Mouse (Mus musculus): ENCODE results near the gene Robo4.

Robo4 gene

DNA sequence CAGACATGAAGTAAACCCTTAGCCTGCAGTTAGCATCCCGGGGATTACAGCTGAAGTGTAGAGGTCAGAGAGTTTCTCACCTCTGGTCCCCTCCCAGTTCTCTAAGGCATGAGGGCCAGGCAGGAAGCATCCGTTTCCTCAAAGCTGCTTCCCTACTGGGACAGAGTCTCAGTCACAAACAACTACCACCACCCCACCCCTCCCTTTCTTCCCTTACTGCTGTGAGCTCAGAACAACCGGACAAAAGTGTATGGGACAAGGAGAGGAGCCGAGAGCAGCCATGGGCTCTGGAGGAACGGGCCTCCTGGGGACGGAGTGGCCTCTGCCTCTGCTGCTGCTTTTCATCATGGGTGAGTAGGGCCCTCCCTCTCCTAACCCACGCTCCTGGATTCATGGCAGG lies at the start of gene Robo4:
Robo4 (plus strand) TSS at position 96 of the 400 bp plus-strand sequence.
- no peak for DNase-seq (ENCODE audit: low spot score)

DNA sequence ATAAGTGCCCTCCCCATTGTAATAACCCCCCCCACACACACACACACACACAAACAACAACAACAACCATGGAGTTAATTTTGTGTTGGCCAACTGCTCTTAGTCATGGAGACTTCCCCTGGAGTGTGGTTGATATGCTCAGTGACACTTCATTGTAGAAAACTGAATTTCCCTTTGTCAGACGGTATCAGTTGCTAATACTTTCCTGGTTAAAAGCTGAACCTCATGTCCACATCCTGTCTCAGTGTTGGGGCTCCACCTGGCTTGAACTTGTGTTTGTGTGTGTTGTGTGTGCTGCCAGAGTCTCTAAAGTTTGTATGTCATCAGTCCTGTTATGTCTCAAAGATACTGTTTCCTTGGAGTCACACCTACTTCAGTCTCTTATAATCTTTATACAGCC lies 47.2 kb upstream of the Robo4 start:
- no peak for DNase-seq (ENCODE audit: low spot score)

DNA sequence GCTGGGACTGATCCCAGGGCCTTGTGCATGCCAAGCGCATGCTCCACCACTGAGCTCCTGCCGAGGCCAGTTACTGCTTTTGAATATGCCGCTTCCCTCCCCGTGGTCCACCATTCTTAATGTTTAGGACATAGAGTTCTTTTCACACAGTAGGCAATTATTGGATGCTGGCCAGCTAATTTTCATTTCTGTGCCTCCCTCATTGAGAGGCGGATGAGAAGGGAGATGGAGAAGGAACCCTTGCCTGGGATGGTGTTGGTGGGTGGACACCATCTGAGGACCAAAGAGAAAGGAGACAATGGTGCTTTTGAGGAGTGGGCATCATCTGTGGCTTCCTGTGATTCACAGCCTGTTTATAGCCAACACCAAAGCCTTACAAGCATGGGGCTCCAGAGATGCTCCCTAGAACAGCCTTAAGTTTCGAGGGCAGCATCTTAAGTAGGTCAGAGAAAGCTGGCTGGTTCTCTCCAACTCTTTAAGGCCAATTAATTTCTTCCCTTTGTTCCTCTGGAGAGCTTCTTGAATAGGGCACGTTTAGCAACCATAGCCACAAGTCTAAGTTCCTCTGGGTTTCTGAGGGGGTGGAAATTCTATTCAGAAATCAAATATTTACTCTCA lies 42.9 kb upstream of the Robo4 start:
- no peak for DNase-seq (ENCODE audit: low spot score)

DNA sequence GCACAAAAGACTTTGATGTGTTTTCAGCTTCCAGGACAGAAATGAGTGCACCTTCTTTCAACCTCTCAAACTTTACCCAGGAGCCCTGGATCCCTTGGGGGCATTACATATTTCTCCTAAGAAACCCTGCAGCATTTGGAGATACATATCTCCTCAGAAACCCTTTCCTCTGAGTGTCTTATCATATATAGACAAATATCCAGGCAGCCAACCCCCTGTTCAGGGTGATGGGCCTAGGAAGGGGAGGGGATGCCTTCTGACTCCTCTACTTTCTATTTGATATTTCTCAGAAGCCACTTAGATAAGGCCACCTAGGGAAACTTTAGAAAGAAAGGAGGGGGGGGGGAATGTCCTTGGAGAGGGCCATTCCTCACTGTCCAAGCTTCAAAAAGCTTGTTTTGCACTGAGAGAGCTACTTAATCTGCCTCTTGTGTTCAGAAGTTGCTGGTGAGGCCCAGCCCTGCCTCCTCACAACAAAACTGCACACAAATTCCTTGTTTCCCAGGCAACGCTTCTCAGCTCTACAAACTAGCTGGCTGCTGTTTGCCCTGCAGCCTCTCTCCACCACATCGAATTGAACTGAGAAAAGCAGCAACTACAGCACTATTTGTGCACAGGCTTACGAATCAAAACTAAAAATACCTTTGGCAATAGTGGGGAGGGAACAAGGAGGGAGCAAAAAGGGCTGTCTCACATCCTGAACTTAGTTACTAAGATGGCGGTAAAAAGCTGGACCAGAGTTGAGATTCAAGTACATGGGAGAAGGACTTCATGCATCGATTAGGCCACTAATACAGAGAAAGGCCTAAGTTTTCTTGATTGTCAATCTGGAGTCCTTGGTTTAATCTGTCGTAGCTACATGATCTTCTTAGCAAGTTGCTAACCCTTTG lies 42.1 kb upstream of the Robo4 start:
- no peak for DNase-seq (ENCODE audit: low spot score)

DNA sequence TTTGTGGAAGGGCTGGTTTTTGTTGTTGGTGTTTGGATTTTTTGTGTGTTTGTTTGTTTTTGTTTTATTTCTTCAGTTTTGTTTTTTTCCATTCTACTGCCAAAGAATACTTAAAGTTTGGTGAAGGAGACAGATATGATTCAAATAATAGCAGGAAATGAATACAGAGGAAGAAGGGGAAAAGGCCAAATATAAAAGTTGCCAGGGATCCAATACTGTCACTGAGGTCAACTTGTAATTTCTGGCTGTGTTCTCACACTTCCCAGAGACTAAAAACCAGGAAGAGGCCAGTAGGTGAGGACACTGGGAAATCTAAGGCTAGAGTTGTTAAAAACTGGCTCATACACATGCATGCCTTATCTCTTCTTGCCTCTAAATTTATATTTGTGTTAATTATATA lies 39.6 kb upstream of the Robo4 start:
- no peak for DNase-seq (ENCODE audit: low spot score)

DNA sequence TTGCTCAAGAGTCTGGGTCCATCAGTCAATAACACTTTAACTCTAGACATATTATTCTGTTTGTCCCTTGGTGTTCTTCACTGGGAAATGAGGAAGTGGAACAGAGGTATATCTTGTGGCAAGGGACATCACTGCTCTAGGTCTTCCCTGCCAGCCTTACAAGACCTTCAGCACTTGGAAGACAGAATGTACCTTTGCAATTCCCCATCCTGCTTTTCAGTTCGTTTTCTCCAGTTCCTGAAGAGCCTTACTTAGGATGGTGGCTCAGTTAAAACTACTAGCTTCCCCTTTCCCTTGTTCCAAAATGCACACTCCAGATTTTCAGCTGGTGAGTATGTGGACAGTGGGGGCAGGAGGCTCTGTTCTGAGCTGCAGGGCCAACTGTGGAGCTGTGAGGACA lies 38.8 kb upstream of the Robo4 start:
- DNase-seq (ENCODE audit: low spot score), result no peak

DNA sequence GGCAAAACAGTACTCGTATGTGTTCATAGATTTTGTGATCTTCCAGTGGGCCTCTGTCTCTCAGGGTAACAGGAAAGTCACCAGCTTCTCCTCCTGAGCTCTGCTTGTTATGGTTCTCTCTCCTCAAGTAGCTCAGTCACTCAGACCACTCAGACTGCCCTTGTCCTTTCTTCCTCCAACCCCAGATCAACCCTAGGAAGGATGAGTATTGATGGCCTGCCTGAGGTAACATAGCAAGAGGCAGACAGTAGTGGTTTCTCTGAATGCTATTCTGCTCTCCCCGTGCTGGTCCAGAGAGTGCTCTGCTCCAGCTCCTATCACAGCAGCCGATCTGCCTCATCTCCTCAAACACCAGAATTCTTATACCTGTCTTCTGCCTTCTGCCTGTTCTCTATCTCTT lies 38.1 kb upstream of the Robo4 start:
- no peak for DNase-seq (ENCODE audit: low spot score)

DNA sequence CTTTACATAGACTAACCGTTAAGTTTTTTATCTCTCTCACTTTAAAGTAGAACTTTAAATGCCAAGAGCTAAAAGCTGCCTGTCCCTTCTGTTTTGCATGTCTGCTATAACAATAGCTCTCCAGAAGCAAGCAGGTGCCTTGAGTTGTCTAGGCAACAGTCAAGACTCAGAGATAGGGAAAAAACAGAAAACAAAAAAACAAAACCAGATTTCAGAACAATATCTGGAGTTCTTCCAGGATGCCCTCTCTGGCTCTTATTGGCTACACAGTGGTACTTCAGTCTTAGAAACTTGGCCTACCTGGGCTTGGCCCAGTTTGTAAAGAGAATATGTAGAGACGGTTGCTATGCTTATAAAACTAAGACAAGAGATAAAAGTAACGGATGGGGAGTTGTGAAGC lies 37.3 kb upstream of the Robo4 start:
- no peak for DNase-seq (ENCODE audit: low spot score)

DNA sequence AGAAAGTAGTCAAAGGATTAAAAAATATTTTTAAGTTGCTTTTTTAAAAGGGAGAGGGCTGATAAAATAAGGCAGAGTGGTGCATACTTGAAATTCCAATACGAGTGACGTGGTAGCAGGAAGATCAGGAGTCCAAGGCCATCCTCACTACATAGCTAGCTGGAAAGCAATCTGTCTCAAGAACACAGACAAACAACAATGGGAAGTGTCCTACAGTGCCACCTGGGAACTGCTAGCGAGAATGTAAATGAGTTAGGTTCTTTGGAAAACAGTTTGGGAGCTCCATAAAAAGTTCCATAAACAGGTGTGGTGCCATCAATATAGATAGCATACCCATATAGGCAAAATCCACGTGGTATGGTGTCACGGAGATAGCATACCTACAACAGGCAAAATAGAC lies 36.0 kb upstream of the Robo4 start:
- no peak for DNase-seq (ENCODE audit: low spot score)

DNA sequence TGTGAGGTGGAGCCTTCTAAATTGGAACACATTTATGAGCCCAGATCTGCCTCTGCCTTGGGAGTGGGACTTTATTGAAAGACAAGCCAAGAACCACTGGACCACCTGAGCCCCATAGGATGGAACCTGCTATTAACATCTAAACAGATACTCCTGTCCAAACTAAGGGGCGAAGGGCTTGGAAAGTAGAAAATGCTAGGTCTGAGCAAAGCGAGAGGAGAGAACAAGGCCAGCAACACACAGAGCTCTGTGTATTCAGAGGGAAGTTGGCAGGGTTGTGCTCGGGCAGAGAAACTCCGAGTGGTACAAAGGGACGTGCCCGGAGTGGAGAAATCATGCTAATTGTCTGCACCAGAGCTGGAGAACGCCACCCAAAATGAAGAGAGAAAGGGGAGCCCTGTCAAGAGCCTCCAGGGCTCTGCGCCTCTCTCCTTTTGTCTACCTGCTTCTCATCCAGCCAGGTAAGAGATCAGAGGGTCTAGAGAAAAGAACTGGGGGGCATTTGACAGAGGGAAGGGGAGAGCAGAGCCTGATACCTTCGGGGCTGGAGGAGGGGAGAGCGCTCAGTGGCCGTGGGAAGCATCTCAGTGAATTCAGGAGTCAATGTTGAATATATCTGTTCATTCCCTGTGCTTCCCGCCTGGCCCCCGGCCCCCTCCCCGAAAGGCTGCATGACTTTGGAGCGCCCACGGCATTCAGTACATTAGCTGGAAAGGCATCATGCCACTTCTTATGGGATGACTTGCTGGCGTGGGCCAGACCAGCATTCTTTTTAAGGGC lies 34.2 kb upstream of the Robo4 start, which contains the start of gene Hepacam:
Hepacam (plus strand) TSS at position 51 of the 780 bp plus-strand sequence.
- no peak for DNase-seq (ENCODE audit: low spot score)

DNA sequence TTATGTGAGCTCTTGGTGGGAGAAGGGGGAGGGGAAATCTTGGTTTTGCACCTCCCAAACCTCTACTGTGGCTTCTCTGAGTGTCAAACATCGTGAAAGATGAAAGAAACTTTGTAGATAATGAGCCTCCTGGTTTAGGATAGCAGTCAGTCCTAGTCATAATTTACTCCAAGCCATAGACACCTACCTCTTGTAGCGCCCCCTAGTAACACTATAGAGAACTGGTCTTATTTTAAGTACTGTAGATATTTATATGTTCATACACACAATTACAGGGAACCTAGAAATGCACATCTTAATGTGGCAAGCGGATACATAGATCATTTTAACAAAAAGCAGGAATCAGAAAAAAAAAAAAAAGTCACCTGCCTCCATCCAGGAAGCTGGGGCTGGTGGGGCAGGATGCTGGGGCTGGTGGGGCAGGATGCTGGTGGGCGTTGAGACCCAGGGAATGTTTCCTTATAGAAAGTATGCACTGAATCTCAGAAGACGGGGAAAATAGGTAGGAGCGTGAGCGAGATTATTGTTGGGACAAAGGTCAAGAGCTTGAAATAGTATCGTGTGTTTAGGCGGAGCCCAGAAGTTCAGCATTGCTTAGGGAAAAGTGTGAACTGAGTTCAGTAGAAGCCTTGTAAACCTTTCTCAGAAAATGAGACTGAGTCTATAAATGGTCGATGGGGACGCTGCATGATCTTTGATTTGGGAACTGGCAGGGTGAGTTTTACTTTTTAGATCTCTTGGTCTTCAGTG lies 33.4 kb upstream of the Robo4 start:
- no peak for DNase-seq (ENCODE audit: low spot score)

DNA sequence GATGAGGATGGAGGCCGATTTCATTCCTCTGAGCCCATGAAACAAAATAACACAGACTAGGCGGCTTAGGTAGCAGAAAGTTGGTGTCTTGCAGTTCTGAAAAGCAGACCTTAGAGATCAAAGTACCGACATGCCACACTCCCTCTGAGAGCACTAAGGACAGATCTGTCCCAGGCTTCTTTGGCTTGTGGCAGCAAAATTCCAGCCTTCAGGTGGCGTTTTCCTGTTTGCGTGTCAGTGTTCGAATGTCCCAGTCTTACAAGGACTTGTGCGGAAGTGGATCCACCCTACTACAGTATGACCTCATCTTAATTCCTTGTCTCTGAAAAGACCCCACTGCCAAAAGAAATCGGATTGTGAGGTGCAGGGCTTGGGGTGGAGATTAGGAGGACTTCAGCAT lies 32.8 kb upstream of the Robo4 start:
- DNase-seq (ENCODE audit: low spot score), result no peak

DNA sequence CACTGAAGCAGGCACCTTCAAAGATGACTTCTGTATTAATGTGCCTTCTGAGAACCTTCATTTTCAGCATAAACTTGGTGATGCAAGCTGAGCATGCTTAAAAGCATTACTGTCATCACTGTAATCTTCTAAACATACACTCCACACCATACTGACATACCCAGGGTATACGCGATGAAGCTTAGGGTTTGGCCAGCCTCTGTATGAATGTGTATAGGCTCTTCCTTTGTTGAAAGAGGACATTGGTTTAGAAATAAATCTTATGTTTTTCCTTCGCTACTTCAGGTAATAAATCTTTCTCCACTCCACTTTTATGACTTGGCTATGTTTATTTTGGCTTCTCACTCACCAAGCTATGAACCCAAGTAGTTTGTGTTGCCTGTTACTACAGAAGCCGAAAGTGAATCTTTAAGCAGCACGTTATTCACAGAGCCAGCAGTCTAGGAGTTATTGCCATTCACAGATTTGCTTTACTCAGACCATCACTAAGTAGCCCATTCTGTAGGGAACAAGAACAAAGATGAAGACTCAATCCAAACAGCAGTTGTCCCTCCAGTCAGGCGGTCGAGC lies 30.4 kb upstream of the Robo4 start:
- no peak for DNase-seq (ENCODE audit: low spot score)

DNA sequence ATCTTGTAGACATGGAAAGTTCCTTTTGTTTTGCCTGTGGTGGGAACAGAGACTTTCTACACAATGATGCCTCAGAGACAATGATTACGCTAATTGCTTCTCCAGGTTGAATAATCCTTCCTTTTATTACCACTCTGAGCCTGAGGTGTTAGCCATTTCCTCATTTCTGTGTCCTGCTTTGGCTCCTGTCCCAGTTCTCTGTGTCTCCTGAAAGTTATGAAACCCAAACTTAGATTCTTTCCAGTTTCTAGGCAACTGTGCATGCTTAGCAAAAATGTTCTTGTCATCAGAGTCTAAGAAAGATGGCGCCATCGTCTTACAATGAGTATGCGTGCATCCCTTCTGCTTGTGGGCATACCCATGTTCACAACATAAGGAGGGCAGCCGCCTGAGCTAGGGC lies 26.0 kb upstream of the Robo4 start:
- DNase-seq (ENCODE audit: low spot score), result no peak

DNA sequence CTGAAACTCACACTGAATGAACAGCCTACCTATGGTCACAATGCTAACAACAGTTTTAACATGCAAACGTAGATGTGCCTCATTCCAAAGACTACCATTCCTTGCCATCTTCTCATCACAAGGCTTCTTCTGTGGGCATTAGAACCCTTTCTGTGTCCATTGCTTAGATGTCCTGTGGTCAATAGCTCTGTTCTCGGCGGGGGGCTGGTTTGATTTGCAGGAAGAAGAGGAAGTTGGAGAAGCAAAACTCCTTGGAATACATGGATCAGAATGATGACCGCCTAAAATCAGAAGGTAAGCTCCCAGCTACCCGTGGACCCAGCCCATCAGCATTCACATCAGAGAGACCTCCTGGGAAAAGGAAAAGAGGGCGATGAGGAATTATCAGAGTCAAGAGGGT lies 18.5 kb upstream of the Robo4 start:
- DNase-seq (ENCODE audit: low spot score), result no peak

DNA sequence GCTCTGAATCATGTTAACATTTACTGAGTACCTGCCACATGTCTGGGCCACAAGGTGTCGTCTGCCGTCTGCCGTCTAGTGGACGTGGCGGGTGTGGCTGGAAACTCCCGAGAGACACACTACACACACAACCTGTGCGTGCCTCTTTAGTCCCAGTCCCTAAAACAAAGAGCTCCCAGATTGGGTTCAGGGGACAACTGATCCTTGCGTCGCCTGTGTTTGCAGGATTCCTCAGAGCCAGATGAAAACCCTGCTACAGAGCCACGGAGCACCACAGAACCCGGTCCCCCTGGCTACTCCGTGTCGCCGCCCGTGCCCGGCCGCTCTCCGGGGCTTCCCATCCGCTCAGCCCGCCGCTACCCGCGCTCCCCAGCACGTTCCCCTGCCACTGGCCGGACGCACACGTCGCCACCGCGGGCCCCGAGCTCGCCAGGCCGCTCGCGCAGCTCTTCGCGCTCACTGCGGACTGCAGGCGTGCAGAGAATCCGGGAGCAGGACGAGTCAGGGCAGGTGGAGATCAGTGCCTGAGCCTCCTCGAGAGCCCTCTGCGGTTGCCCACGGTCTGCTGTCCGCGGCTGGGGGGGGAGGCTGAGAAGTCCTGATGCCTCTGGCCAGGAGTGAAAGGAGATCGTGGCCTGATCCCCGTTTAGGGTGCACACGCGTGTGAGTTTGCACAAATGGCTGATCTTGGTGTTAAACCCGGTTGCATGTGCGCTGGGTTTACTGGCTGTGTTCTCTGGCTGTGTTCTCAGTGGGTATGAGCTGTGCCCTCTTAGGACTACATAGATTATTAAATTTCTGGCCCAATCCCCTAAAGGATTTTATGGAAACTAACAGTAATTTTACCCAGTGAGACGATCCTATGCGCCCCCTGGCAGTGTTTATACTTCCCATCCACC lies 17.2 kb upstream of the Robo4 start:
- no peak for DNase-seq (ENCODE audit: low spot score)

DNA sequence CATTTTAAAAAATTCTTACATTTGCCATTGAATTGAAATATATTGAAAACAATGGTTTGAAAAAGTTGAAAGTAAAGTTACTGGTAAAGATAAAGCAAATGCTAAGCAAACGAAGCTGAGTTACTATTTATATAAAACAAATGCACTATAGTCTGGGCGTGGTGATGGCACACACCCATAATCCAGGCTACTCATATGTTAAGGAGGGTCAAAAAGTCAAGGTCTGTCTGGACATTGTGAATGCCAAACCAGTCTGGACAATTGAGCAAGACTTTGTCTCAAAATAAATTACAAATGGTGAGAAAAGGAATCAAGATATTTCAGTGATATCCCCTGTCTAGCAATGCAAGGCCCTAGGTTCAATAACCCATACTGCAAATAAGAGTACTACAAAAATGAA lies 10.8 kb upstream of the Robo4 start:
- DNase-seq (ENCODE audit: low spot score), result no peak

DNA sequence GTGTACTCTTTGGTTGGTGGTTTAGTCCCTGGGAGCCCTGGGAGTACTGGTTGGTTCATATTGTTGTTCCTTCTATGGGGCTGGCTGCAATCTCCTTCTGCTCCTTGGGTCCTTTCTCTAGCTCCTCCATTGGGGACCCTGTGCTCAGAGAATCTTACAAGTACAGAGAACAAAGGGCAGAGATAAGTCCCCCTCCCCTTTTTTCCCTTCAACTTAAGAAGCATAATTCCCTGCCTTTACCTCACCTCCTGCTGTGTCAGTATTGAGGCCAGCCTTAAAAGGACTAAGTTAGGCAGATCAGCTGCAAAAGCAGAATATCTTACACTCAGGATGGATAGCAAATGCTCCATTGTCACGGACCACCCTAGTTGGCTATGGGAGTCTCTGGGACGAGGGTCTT lies 9.6 kb upstream of the Robo4 start:
- no peak for DNase-seq (ENCODE audit: low spot score)

DNA sequence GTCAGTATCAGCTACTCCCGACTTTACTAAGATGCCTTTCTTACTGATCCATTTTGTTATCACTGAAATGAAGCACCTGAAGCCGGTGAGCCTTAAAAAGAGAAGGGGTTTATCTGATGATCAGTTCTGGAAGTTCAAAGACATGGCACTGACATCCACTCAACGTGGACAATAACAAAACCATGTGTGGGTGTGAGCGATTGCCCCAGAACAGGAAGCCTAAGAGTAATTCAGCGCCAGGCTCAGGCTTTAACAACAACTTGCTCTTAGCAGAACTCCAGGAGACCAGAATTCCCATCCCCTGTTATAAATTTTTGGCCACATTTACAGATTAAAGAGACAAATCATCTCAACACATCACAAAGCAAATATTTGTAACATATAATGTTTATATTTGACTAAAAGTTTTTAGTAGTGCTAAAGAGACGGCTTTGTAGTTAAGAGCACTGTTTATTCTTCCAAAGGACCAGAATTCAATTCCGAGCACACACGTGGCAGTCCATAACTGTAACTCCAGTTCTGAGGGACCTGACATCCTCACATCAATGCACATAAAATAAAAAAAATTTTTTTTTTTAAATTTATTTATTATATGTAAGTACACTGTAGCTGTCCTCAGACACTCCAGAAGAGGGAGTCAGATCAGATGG lies 8.1 kb upstream of the Robo4 start:
- no peak for DNase-seq (ENCODE audit: low spot score)

DNA sequence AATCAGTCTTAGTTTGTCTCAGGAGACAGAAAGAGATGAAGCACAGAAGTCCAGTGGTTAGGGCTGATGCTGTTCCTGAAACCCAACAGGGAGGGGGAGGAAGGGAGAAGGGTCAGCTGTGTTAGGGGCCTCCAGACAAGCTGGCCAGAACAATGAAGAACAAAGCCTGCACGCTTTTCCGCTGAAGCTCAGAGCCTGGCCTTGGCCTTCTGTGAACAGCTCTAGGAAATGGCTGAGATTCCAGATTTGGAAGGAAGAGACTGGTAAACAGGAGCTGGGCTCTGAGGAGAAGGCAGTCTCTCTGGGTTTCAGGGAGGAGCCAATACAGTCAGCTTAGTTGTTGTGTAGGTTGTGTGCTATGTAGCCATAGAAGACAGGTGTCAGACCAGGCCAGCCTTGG lies 1.1 kb upstream of the Robo4 start:
- DNase-seq (ENCODE audit: low spot score), result no peak

Measured in spleen, adult 12 weeks (tissue).